Mouse (Mus musculus) limb, embryonic 12.5 days (tissue): ENCODE measurements around the gene Cyth1. TPM values are rescaled to one million over a fixed set of nuclear protein-coding genes. Genes with fewer than 3 reads are reported as not detected.
A peak's percentile ranks its signal among the peaks of the same experiment; 100 is the strongest.

ENCODE experiments used
- ATAC-seq: fragments of 200-750 bp; cut with Nextera tagmentation; 2 replicates; pipeline ENCODE4 v1.8.0; 2017; ENCODE audit warnings: low read depth, moderate TSS enrichment; ENCODE audit not compliant: insufficient number of reproducible peaks, insufficient read depth, low FRiP score, low TSS enrichment
- H3K27ac ChIP-seq: fragments of 300-500 bp; sonication (generic); 2 replicates; pipeline ENCODE4 v1.5.1; 2016; ENCODE audit warnings: mild to moderate bottlenecking, moderate library complexity
- H3K27me3 ChIP-seq: fragments of 300-500 bp; sonication (generic); 2 replicates; pipeline ENCODE4 v1.6.1; 2016; ENCODE audit warnings: mild to moderate bottlenecking, moderate library complexity
- H3K36me3 ChIP-seq: fragments of 300-500 bp; sonication (generic); 2 replicates; pipeline ENCODE4 v1.6.1; 2016; ENCODE audit warnings: mild to moderate bottlenecking, moderate library complexity
- H3K4me1 ChIP-seq: fragments of 300-500 bp; sonication (generic); replicated peaks from 2 replicates; pipeline ENCODE4 v1.6.1; 2016
- H3K4me2 ChIP-seq: fragments of 300-500 bp; sonication (generic); 2 replicates; pipeline ENCODE4 v1.6.1; 2016; ENCODE audit warnings: mild to moderate bottlenecking, moderate library complexity
- H3K4me3 ChIP-seq: fragments of 300-500 bp; sonication (generic); replicated peaks from 2 replicates; pipeline ENCODE4 v1.5.1; 2016; ENCODE audit warnings: mild to moderate bottlenecking
- H3K9ac ChIP-seq: fragments of 300-500 bp; sonication (generic); replicated peaks from 2 replicates; pipeline ENCODE4 v1.6.1; 2016; ENCODE audit warnings: mild to moderate bottlenecking, moderate library complexity
- H3K9me3 ChIP-seq: fragments of 300-500 bp; sonication (generic); 2 replicates; pipeline ENCODE4 v1.6.1; 2016; ENCODE audit warnings: mild to moderate bottlenecking, moderate library complexity
- WGBS: fragments of 180-500 bp; shearing (Covaris S2); methylation state at CpG from one replicate; pipeline ENCODE4 v1.1.7; 2016; 5-methylcytosine and 5-hydroxymethylcytosine counted together
- polyA plus RNA-seq: library from polyadenylated mRNA; unstranded; fragments of >200 nt; fragmentation: Nextera tagmentation; extraction: Ambion mirVana; gene quantifications from 2 replicates; pipeline ENCODE4 v1.2.1, GENCODE M21; 2016

Cyth1 gene
- polyA plus RNA-seq, 1 experiment from 2014 or later, result 26.3 TPM

DNA sequence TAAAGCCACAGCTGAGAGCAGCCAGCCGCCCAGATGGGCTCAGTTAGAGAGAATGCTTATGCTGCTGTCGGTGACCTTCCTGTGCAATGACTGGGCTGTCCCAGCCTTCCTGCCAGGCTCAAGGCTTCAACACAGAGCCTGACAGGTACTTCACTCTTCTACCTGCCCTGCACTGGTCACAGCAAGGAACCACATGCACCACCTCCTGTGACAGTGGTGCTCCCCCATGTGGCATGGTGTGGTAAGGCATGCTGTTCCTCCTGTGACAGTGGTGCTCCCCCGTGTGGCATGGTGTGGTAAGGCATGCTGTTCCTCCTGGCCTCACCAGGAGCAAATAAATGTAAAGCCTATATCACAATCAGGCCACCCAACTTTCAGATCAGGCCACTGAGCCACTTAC is 145.6 kb downstream of the Cyth1 start:
- Histone ChIP-seq H3K27ac (no peak overlapping the region), H3K4me3 (no peak overlapping the region), H3K4me1 (0 out of 2 replicates have a peak, but pooled peaks cover 4% of the 10 kb centered on the region), H3K9ac (no peak overlapping the region), H3K4me2 (no peak overlapping the region), H3K9me3 (no peaks in the 10 kb centered on the region), H3K27me3 (no peaks in the 10 kb centered on the region), H3K36me3 (no peaks in the 10 kb centered on the region)
- 57% methylated on average over 3 of the region's 3 CpGs for WGBS
- no peak for ATAC-seq

DNA sequence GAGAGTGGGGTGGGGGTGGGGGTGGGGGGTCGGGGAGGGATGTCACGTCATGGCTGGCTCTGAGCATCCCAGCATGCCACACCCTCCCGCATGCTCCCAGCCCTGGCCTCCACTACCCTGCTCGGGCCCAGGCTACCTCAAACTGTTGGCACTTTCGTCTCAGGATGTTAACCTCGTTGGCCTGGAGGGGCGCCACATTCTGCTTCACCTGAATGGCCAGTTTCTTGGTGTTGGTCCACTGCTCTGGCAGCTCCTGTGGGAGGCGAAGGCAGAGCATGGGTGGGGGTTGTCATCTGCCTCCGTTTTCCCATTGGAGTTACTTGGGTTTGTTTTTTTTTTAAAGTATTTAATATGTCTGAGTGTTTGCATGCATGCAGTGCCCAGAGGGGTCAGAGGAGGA is 147.3 kb downstream of the Cyth1 start:
- no peak overlapping the region for H3K27ac ChIP-seq
- 0 out of 2 replicates have a peak, but pooled peaks cover 4% of the 10 kb centered on the region for H3K4me1 ChIP-seq
- no peaks in the 10 kb centered on the region for H3K27me3 ChIP-seq
- no peak overlapping the region for H3K4me3 ChIP-seq
- H3K9ac ChIP-seq, result no peak overlapping the region
- no peak for ATAC-seq
- no peaks in the 10 kb centered on the region for H3K9me3 ChIP-seq
- 50% methylated on average over 9 of the region's 9 CpGs for WGBS
- no peak overlapping the region for H3K4me2 ChIP-seq
- H3K36me3 ChIP-seq, result no peaks in the 10 kb centered on the region

DNA sequence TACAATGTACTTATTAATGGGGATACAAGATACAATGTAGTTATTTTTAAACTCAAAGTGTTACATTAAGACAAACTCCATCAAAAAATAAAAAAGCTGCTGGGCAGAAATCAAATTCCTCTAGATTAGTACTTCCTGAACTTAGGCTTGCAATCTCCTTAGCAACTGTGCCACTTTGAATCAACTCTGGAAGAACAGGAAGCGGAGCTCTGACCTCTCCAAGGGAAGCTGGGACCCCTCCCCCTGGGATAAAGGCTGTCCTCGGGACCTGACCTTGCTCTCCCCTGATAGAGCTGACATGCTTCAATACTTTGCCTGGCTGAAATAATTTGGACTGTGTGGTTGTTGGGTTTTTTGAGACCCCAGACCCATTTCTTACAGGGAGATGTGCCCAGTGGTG is 151.7 kb downstream of the Cyth1 start:
- Histone ChIP-seq H3K9ac (no peak overlapping the region), H3K36me3 (no peaks in the 10 kb centered on the region), H3K4me3 (no peak overlapping the region), H3K9me3 (no peaks in the 10 kb centered on the region), H3K4me2 (no peak overlapping the region), H3K27ac (no peak overlapping the region), H3K27me3 (no peaks in the 10 kb centered on the region), H3K4me1 (no peaks in the 10 kb centered on the region)
- WGBS, result 55% methylated on average over 2 of the region's 2 CpGs
- ATAC-seq, result no peak

DNA sequence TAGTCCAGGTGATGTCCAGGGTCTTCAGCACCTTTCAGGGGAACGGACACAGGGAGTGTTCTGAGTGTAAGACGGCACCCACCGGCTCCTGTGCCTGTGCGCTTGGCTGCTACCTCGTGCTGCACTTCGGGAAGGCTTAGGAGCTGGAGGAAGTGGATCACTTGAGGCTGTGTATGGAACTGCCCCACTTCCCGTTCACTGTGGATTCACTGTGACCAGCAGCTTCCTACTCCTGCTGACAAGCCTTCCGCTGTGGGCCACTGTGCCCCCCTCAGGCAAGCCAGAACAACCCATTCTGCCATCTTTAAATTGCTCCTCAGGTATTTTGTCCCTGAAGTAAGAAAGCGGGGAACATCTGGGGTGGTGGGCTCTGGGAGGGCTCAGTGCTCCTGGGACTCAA is 153.4 kb downstream of the Cyth1 start:
- ATAC-seq, result no peak
- Histone ChIP-seq H3K4me3 (no peak overlapping the region), H3K36me3 (no peaks in the 10 kb centered on the region), H3K27me3 (no peaks in the 10 kb centered on the region), H3K4me1 (no peaks in the 10 kb centered on the region), H3K4me2 (no peak overlapping the region), H3K27ac (no peak overlapping the region), H3K9me3 (peaks cover 14% of the 10 kb centered on the region; the same call in 1 of the 2 replicates), H3K9ac (no peak overlapping the region)
- WGBS, result 87% methylated on average over 9 of the region's 9 CpGs

DNA sequence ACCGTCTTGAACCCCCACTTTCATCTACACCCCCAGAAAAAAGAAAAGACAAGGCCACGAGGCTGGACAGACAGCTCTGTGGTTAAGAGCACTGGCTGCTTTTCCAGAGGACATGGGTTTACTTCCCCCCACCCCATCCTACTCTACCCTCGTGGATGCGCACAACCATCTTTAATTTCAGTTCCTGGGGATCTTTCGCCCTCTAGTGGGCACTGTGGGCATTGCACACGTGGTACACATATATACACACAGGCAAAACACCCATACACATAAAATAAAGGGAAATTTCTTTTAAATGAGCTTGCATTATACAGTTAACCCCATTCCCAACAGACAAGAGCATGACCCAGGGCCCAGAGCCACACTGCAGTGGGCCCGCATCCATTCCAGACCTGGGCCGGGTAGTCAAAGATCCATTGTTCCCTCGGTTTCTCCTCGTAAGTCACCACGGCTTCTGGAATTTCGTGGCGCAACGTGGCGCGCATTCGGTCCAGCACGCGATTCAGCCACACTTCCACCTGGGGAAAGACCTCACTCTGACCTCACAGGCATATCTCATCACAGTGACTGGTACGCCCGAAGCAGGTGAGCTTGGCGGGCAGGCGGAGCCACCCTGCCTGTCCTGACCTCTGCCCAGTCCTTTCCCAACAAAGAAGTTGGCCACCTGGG is 157.3 kb downstream of the Cyth1 start:
- Histone ChIP-seq H3K4me3 (no peak overlapping the region), H3K36me3 (no peaks in the 10 kb centered on the region), H3K9me3 (peaks cover 14% of the 10 kb centered on the region; the same call in 1 of the 2 replicates), H3K4me1 (0 out of 2 replicates have a peak, but pooled peaks cover 9% of the 10 kb centered on the region), H3K27me3 (no peaks in the 10 kb centered on the region), H3K9ac (no peak overlapping the region), H3K4me2 (no peak overlapping the region), H3K27ac (no peak overlapping the region)
- 86% methylated on average over 23 of the region's 23 CpGs for WGBS
- no peak for ATAC-seq

DNA sequence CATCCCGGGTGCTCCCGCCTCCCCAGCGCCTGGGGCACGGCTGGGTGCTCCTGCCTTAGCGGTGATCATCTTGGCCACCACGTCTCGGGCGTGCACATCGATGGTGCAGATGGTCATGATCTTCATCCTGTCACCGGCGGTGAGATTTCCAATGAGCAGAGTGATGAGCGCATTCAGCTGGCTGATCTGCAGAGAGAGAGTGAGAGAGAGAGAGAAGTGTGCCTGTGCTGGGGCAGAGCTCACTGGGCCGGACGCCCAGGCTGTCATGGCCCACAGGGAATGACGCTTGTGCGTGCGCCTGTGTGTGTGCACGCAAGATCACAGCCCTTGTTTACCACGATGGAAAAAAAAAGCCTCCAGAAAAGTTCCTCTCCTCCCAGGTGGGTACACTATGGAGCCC is 159.5 kb downstream of the Cyth1 start:
- H3K9ac ChIP-seq, result no peak overlapping the region
- peaks cover 9% of the 10 kb centered on the region for H3K4me1 ChIP-seq
- no peaks in the 10 kb centered on the region for H3K27me3 ChIP-seq
- WGBS, result 89% methylated on average over 19 of the region's 19 CpGs
- no peaks in the 10 kb centered on the region for H3K36me3 ChIP-seq
- ATAC-seq, result no peak
- H3K9me3 ChIP-seq, result peaks cover 14% of the 10 kb centered on the region; the same call in 1 of the 2 replicates
- H3K27ac ChIP-seq, result no peak overlapping the region
- H3K4me2 ChIP-seq, result no peak overlapping the region
- no peak overlapping the region for H3K4me3 ChIP-seq

DNA sequence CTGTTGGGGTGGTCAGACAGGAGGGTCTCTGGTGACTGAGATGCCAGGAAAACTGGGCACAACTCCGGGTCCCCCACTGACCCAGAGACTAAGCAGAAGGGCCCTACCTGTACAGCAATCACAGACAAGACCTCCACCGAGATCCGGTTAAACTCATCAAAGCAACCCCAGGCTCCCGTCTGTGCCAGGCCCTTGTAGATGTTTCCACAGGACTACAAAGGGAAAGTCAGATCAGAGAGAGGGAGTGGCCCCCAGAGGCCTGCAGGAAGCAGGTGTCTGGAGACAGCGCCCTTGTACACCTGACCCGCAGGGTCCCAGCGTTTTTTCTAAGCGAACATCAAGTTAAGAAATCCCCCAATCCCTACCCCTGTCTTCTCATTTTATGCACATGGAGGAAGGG is 162.4 kb downstream of the Cyth1 start:
- 71% methylated on average over 8 of the region's 8 CpGs for WGBS
- Histone ChIP-seq H3K9ac (no peak overlapping the region), H3K36me3 (no peaks in the 10 kb centered on the region), H3K27ac (no peak overlapping the region), H3K4me3 (no peak overlapping the region), H3K4me1 (peaks cover 21% of the 10 kb centered on the region), H3K9me3 (peaks cover 8% of the 10 kb centered on the region; the same call in 1 of the 2 replicates), H3K4me2 (no peak overlapping the region), H3K27me3 (no peaks in the 10 kb centered on the region)
- no peak for ATAC-seq

DNA sequence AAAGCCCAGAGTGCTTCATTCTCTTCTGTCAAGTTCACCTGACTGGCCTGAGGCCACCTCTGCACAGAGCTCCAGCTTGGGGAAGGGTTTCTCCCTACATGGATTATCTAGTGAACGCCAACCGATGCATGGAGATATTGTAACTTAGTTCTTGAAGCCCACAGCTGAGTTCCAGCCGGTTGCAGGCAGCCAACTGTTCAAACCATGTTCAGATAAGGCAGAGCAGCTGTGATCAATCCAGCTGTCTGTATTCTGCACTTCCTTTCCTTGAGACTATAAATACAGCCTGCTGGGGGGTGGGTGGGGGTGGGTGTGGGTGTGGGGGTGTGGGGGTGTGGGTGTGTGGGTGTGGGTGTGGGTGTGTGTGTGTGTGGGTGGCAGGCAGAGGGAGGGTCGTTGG is 163.2 kb downstream of the Cyth1 start:
- WGBS, result 75% methylated on average over 4 of the region's 4 CpGs
- 0 out of 2 replicates have a peak, but pooled peaks cover 2% of the 10 kb centered on the region for H3K9me3 ChIP-seq
- no peak overlapping the region for H3K4me2 ChIP-seq
- no peak overlapping the region for H3K4me3 ChIP-seq
- ATAC-seq, result no peak
- H3K4me1 ChIP-seq, result peaks cover 21% of the 10 kb centered on the region
- H3K27ac ChIP-seq, result no peak overlapping the region
- no peaks in the 10 kb centered on the region for H3K27me3 ChIP-seq
- H3K9ac ChIP-seq, result no peak overlapping the region
- no peaks in the 10 kb centered on the region for H3K36me3 ChIP-seq

DNA sequence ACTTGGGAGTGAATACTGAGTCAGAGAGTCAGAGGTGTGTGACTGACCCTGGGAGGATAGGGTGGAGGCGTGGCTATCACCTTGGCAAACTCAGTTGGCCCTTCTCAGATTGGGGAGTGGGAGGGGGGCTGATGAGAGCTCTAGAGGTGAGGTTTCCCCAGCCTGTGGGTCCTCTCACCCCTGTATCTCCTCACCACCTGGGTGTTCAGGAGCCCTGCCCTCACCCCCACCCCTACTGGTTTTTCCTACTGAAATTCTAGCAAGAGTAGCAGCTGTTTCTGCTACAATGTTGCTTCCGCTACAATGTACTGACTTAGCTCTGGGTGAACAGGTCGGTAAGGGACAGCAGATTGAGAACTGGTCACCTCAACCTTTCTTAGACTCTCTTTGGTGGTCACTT is 164.1 kb downstream of the Cyth1 start:
- Histone ChIP-seq H3K4me1 (peaks cover 21% of the 10 kb centered on the region), H3K27me3 (no peaks in the 10 kb centered on the region), H3K9me3 (no peaks in the 10 kb centered on the region), H3K4me2 (no peak overlapping the region), H3K4me3 (no peak overlapping the region), H3K36me3 (no peaks in the 10 kb centered on the region), H3K27ac (no peak overlapping the region), H3K9ac (no peak overlapping the region)
- WGBS, result 70% methylated on average over 3 of the region's 3 CpGs
- ATAC-seq, result no peak

DNA sequence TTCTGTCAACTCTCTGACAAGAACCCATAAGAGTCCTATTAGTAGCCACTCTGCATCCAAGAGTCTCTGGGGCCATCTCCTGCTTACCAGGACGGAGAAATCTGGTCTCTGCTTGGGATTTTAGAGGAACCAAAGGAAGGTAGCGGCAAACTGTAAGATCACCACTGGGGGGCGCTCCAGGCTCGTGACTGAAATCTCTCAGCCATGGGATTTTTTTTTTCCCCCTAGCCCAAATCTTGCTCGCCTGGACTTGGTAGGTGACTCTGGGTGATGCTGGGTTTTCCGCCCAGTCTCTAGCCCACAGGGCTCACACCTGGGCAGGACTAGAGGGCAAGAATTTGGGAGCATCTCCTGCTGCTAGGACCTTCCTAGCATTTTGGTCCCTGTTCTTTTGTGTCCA is 164.6 kb downstream of the Cyth1 start:
- ATAC-seq, result no peak
- H3K27ac ChIP-seq, result peak overlapping the region; percentile 66; the same call in 1 of the 2 replicates
- 7% methylated on average over 6 of the region's 6 CpGs for WGBS

DNA sequence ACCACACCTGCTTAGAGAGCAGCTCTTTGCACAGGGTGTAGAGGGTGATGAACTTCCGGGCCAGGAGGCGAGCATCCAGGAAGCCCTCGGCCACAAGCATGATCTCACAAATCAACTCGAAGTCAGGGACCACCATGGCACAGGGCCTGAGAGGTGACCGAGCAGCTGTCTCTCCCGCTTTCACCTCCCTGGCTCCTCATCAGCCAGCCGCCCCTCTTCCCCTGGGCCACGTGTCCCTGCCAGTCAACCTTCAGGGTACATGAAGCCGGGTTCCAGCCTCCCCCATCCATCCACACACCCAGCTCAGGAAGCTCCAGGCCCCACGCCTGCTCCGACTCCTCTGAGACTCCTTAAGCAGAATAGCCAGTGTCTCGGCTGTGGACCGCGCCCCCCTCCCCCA is 166.1 kb downstream of the Cyth1 start:
- no peaks in the 10 kb centered on the region for H3K36me3 ChIP-seq
- H3K9ac ChIP-seq, result no peak overlapping the region
- no peak overlapping the region for H3K27ac ChIP-seq
- peaks cover 17% of the 10 kb centered on the region for H3K4me1 ChIP-seq
- H3K9me3 ChIP-seq, result no peaks in the 10 kb centered on the region
- no peaks in the 10 kb centered on the region for H3K27me3 ChIP-seq
- no peak overlapping the region for H3K4me2 ChIP-seq
- H3K4me3 ChIP-seq, result no peak overlapping the region
- no peak; the same call in 1 of the 2 replicates for ATAC-seq
- 79% methylated on average over 14 of the region's 14 CpGs for WGBS

More for the DNA sequence above, 164.6 kb downstream of the Cyth1 start:
- H3K9me3 ChIP-seq, result no peaks in the 10 kb centered on the region
- H3K27me3 ChIP-seq, result no peaks in the 10 kb centered on the region
- H3K4me3 ChIP-seq, result no peak overlapping the region
- no peak overlapping the region for H3K4me2 ChIP-seq
- no peak overlapping the region for H3K9ac ChIP-seq
- H3K36me3 ChIP-seq, result no peaks in the 10 kb centered on the region
- H3K4me1 ChIP-seq, result peaks cover 21% of the 10 kb centered on the region
